Mouse (Mus musculus): ENCODE data around the gene Tex14. TPM values are rescaled to one million over a fixed set of nuclear protein-coding genes. Genes with fewer than 3 reads are reported as not detected.

The Tex14 gene
- polyA plus RNA-seq, 1 experiment from 2014 or later, result not detected

GRCm38 (mm10) chr11:87603571-87603970, 198.7 kb downstream of the Tex14 start:
- no peaks in the 10 kb centered on the region for H3K27me3 ChIP-seq (ENCODE audit: low read depth, poor library complexity, severe bottlenecking)
- no peak overlapping the region for H3K4me3 ChIP-seq
- H3K4me1 ChIP-seq, result no peaks in the 10 kb centered on the region
- WGBS, result 91% methylated on average over 2 of the region's 2 CpGs
- no peak overlapping the region for H3K27ac ChIP-seq (replicated peaks)
- no peaks in the 10 kb centered on the region for H3K9me3 ChIP-seq (replicated peaks)
- H3K36me3 ChIP-seq, result peaks cover 100% of the 10 kb centered on the region
- DNase-seq (ENCODE audit: low spot score), result no peak

Other genes with a start within 250 kb of the Tex14 start
- gene Ppm1e, start 46.0 kb upstream of the Tex14 start, polyA plus RNA-seq (2016; fragmentation: Nextera tagmentation; extraction: Ambion mirVana), result 5.8 and 8.5 TPM in 2 replicates
- 13.1 and 15.1 TPM in 2 replicates for gene Rad51c, start 111 bp upstream of the Tex14 start, polyA plus RNA-seq (2016; fragmentation: Nextera tagmentation; extraction: Ambion mirVana)
- gene Gm11492, start 161.6 kb downstream of the Tex14 start, polyA plus RNA-seq (2016; fragmentation: Nextera tagmentation; extraction: Ambion mirVana), result not detected in 2 replicates
- 10.7 and 11.3 TPM in 2 replicates for gene Sept4, start 163.8 kb downstream of the Tex14 start, polyA plus RNA-seq (2016; fragmentation: Nextera tagmentation; extraction: Ambion mirVana)
- gene Mtmr4, start 187.1 kb downstream of the Tex14 start, polyA plus RNA-seq (2016; fragmentation: Nextera tagmentation; extraction: Ambion mirVana), result 63.5 and 69.8 TPM in 2 replicates
- 0.40 and 0.42 TPM in 2 replicates for gene Hsf5, start 212.1 kb downstream of the Tex14 start, polyA plus RNA-seq (2016; fragmentation: Nextera tagmentation; extraction: Ambion mirVana)